Mouse (Mus musculus): Measurements from ENCODE around the gene Nckap5l. TPM values are rescaled to one million over a fixed set of nuclear protein-coding genes. Genes with fewer than 3 reads are reported as not detected.

Gene Nckap5l
- polyA plus RNA-seq, 2 experiments = 14.1 to 24.4 TPM

DNA sequence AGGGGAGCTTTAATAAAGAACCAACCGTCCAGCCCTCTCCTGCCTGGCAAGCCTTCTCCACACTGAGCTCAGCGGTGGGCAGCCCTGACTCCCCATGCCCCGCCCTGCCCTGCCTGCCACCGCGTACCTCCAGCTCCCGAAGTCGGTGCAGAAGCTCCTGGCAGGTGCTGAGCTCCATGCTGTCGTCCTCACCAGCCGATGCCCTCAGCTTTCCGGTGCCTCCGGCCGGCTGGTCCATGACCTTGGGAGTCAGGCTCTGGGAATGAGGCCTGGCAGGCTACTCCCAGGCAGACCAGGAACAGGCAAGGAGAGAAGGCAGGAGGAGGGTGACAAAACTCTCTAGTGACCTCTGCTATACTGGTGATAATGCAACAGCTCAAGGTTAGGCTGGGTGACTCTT is 23.6 kb downstream of the Nckap5l start:
- Histone ChIP-seq H3K9ac (ENCODE audit: low read depth, low read length, severe bottlenecking) (no peak overlapping the region), H3K4me3 (replicated peaks; ENCODE audit: low read length) (no peak overlapping the region), H3K4me2 (replicated peaks; ENCODE audit: low read depth, low read length, severe bottlenecking) (no peak overlapping the region), H3K27me3 (ENCODE audit: control insufficient read depth, insufficient read depth, low read length) (no peaks in the 10 kb centered on the region), H3K4me1 (ENCODE audit: control insufficient read depth, insufficient read depth, low read length) (peaks cover 38% of the 10 kb centered on the region), H3K9me3 (ENCODE audit: control insufficient read depth, low read length) (no peaks in the 10 kb centered on the region), H3K27ac (replicated peaks; ENCODE audit: low read depth, low read length) (no peak overlapping the region), H3K36me3 (ENCODE audit: control insufficient read depth, insufficient read depth, low read length) (peaks cover 68% of the 10 kb centered on the region)
- ATAC-seq (ENCODE audit: low FRiP score, low read depth) (no peak), DNase-seq (ENCODE audit: low spot score) (no peak)
- no peak for TF ChIP-seq POLR2A (IDR thresholded peaks at IDR 0.05; ENCODE audit: borderline replicate concordance, extremely low read depth, insufficient read depth, insufficient read length)
- WGBS = 90% methylated on average over 12 of the region's 12 CpGs

DNA sequence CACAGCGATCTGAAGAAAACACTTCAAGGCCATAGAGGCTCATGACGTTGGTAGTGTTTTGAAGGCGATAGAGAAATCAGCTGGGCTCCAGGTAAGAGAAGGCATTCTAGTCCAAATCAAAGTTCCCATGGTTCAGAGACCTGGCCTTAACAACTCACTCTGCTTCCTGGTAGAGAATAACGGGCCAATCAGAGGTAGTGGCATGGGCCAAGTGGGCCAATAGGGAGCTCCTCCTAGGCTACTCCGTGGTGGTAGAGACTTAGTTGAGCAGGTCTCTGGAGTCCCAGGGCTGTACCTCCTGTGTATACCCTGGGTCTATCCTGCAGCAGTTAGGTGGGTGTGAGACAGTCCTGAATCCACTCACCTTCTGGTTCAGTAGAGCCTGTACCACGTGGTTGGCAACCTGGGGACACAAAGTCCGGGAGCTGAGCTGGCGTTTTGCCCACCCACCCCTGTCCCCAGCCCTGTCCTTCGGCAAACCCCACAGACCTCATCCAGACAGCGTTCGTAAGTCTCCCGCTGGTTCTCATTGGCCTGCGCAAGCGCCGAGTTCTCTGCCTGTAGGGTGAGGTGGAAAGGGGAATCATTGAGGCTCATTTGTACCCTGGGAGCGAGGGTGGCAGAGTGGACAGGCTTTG is 24.3 kb downstream of the Nckap5l start:
- TF ChIP-seq POLR2A (IDR thresholded peaks at IDR 0.05; ENCODE audit: borderline replicate concordance, extremely low read depth, insufficient read depth, insufficient read length) = no peak
- DNase-seq (ENCODE audit: low spot score) (no peak), ATAC-seq (ENCODE audit: low FRiP score, low read depth) (no peak)
- Histone ChIP-seq H3K9me3 (ENCODE audit: control insufficient read depth, low read length) (no peaks in the 10 kb centered on the region), H3K4me3 (replicated peaks; ENCODE audit: low read length) (no peak overlapping the region), H3K4me2 (replicated peaks; ENCODE audit: low read depth, low read length, severe bottlenecking) (no peak overlapping the region), H3K27me3 (ENCODE audit: control insufficient read depth, insufficient read depth, low read length) (no peaks in the 10 kb centered on the region), H3K36me3 (ENCODE audit: control insufficient read depth, insufficient read depth, low read length) (peaks cover 74% of the 10 kb centered on the region), H3K4me1 (ENCODE audit: control insufficient read depth, insufficient read depth, low read length) (peaks cover 31% of the 10 kb centered on the region), H3K9ac (ENCODE audit: low read depth, low read length, severe bottlenecking) (no peak overlapping the region), H3K27ac (replicated peaks; ENCODE audit: low read depth, low read length) (no peak overlapping the region)
- WGBS = 91% methylated on average over 16 of the region's 16 CpGs

DNA sequence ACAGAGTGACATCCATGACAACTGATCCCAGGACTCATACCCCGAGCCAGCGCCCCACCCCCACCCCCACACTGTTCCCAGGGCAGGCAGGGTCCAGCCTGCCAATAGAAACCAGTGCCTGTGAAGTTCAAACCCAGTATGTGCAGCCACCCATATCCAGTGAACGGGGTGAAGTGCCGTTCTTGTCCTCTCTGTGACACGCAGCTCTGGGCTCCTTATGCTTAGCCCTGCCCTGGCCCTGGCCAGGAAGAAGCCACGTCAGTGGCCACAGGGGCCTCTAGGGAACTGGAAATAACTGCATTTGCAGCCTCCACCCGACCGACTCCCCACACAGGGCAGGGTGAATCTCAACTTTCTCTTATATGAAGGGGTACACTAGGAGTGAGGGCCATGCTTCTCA is 25.6 kb downstream of the Nckap5l start:
- ATAC-seq (ENCODE audit: low FRiP score, low read depth) (peak; percentile 41; the same call in 1 of the 2 replicates), DNase-seq (ENCODE audit: low spot score) (no peak)
- peaks cover 24% of the 10 kb centered on the region for H3K4me1 ChIP-seq (ENCODE audit: control insufficient read depth, insufficient read depth, low read length)
- H3K9me3 ChIP-seq (ENCODE audit: control insufficient read depth, low read length) = no peaks in the 10 kb centered on the region
- no peak overlapping the region for H3K4me2 ChIP-seq (replicated peaks; ENCODE audit: low read depth, low read length, severe bottlenecking)
- TF ChIP-seq POLR2A (IDR thresholded peaks at IDR 0.05; ENCODE audit: borderline replicate concordance, extremely low read depth, insufficient read depth, insufficient read length) = no peak
- 86% methylated on average over 8 of the region's 8 CpGs for WGBS
- no peak overlapping the region for H3K4me3 ChIP-seq (replicated peaks; ENCODE audit: low read length)
- peaks cover 80% of the 10 kb centered on the region for H3K36me3 ChIP-seq (ENCODE audit: control insufficient read depth, insufficient read depth, low read length)
- H3K9ac ChIP-seq (ENCODE audit: low read depth, low read length, severe bottlenecking) = no peak overlapping the region
- 0 out of 2 replicates have a peak overlapping the region, but pooled peaks have one; percentile 35 for H3K27ac ChIP-seq (replicated peaks; ENCODE audit: low read depth, low read length)
- H3K27me3 ChIP-seq (ENCODE audit: control insufficient read depth, insufficient read depth, low read length) = no peaks in the 10 kb centered on the region

DNA sequence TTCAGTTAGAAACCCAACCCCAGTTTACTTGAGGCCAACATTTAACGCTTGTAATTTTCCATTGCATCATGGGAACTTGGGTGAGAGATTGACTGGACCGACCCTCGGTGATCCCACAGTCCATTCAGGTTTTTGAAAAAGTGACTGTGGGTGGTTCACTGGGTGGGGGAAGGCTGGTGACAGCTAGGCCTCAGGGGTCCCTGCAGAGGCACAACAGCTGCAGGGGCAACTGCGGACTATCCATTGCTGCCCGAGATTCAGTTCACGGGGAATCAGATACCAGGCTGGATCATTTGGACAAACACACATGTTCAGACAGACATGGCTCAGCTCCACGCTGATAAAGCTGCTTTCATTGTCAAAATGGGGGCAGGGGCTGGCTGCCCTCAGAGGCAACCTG is 26.0 kb downstream of the Nckap5l start:
- peak; percentile 56; the same call in 1 of the 2 replicates for ATAC-seq (ENCODE audit: low FRiP score, low read depth)
- Histone ChIP-seq H3K9ac (ENCODE audit: low read depth, low read length, severe bottlenecking) (no peak overlapping the region), H3K27me3 (ENCODE audit: control insufficient read depth, insufficient read depth, low read length) (no peaks in the 10 kb centered on the region), H3K9me3 (ENCODE audit: control insufficient read depth, low read length) (no peaks in the 10 kb centered on the region), H3K36me3 (ENCODE audit: control insufficient read depth, insufficient read depth, low read length) (peaks cover 80% of the 10 kb centered on the region), H3K27ac (replicated peaks; ENCODE audit: low read depth, low read length) (0 out of 2 replicates have a peak overlapping the region, but pooled peaks have one; percentile 35), H3K4me2 (replicated peaks; ENCODE audit: low read depth, low read length, severe bottlenecking) (no peak overlapping the region), H3K4me3 (replicated peaks; ENCODE audit: low read length) (no peak overlapping the region), H3K4me1 (ENCODE audit: control insufficient read depth, insufficient read depth, low read length) (peaks cover 20% of the 10 kb centered on the region)
- TF ChIP-seq POLR2A (IDR thresholded peaks at IDR 0.05; ENCODE audit: borderline replicate concordance, extremely low read depth, insufficient read depth, insufficient read length) = no peak
- WGBS = 74% methylated on average over 7 of the region's 7 CpGs
- peak; percentile 12 for DNase-seq (ENCODE audit: low spot score)

DNA sequence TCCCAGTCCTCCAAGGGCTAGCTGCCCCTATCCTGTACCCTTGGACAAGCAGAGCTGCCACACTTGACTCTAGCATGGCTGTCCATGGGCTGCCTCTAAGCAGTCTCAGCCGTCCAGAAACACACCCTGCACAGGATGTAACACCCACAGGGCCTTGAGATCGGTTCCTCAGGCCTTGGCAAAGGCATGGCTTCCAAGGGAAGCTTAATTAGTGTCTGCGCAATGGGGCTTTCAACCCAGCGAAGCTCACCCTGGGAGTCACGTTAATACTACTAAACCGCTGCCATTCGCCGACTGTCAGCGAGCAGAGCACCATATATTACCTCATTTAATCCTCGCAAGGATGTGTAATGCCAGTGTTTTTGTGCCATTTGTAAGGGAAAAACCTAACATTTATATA is 26.5 kb downstream of the Nckap5l start:
- no peak for TF ChIP-seq POLR2A (IDR thresholded peaks at IDR 0.05; ENCODE audit: borderline replicate concordance, extremely low read depth, insufficient read depth, insufficient read length)

More for the DNA sequence above, 26.5 kb downstream of the Nckap5l start:
- no peaks in the 10 kb centered on the region for H3K9me3 ChIP-seq (ENCODE audit: control insufficient read depth, low read length)
- 0 out of 2 replicates have a peak, but pooled peaks cover 15% of the 10 kb centered on the region for H3K4me1 ChIP-seq (ENCODE audit: control insufficient read depth, insufficient read depth, low read length)
- no peaks in the 10 kb centered on the region for H3K27me3 ChIP-seq (ENCODE audit: control insufficient read depth, insufficient read depth, low read length)
- peaks cover 81% of the 10 kb centered on the region for H3K36me3 ChIP-seq (ENCODE audit: control insufficient read depth, insufficient read depth, low read length)
- H3K27ac ChIP-seq (replicated peaks; ENCODE audit: low read depth, low read length) = no peak overlapping the region; the same call in 1 of the 2 replicates
- no peak overlapping the region for H3K4me3 ChIP-seq (replicated peaks; ENCODE audit: low read length)
- ATAC-seq (ENCODE audit: low FRiP score, low read depth) (0 out of 2 replicates have a peak, but pooled peaks have one; percentile 5), DNase-seq (ENCODE audit: low spot score) (no peak)
- 77% methylated on average over 10 of the region's 10 CpGs for WGBS
- H3K4me2 ChIP-seq (replicated peaks; ENCODE audit: low read depth, low read length, severe bottlenecking) = no peak overlapping the region
- no peak overlapping the region for H3K9ac ChIP-seq (ENCODE audit: low read depth, low read length, severe bottlenecking)
